Mouse (Mus musculus): ENCODE measurements around the gene Gm10234. TPM values are rescaled to one million over a fixed set of nuclear protein-coding genes. Genes with fewer than 3 reads are reported as not detected.

The Gm10234 gene
- polyA plus RNA-seq, 1 experiment from 2014 or later: not detected

DNA sequence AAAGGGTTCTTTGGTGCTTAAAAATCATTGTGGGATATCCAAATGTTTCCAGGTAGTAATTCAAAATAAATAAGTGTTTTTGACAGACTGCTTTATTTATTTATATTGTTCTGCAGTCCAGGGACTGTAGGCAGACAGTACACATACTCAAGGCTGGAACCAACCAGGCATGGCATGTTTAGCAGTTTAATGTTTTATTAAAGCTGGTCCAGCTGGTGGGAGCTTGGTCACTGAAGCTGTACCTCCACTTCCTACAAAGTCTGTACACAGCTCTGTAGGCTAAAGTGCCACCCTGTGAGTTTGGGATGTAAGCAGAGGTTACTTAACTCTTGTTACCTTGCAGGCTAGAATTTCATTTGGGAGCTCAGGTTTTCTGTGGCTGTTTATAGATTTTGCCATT is 27.5 kb downstream of the Gm10234 start:
- Histone ChIP-seq H3K4me3 (ENCODE audit: low read depth, low read length) (no peak overlapping the region), H3K4me2 (ENCODE audit: low read depth, low read length) (no peak overlapping the region), H3K4me1 (ENCODE audit: insufficient read depth) (no peaks in the 10 kb centered on the region), H3K9me3 (ENCODE audit: low read length) (no peaks in the 10 kb centered on the region), H3K27me3 (ENCODE audit: insufficient read depth, low read length) (no peaks in the 10 kb centered on the region), H3K36me3 (replicated peaks; ENCODE audit: insufficient read depth, low read length) (no peaks in the 10 kb centered on the region), H3K9ac (replicated peaks) (no peak overlapping the region), H3K27ac (ENCODE audit: low read depth) (no peak overlapping the region)
- ATAC-seq (no peak), DNase-seq (no peak)
- TF ChIP-seq CTCF (IDR thresholded peaks at IDR 0.05; ENCODE audit: low read depth): no peak

- H3K36me3 ChIP-seq (replicated peaks; ENCODE audit: insufficient read depth, low read length): no peaks in the 10 kb centered on the region
- H3K27me3 ChIP-seq (ENCODE audit: insufficient read depth, low read length): no peaks in the 10 kb centered on the region
- no peaks in the 10 kb centered on the region for H3K4me1 ChIP-seq (ENCODE audit: insufficient read depth)
- no peak for TF ChIP-seq CTCF (IDR thresholded peaks at IDR 0.05; ENCODE audit: low read depth)
- TF ChIP-seq EP300 (IDR thresholded peaks at IDR 0.05; ENCODE audit: low read depth): no peak
- 79% methylated on average over 7 of the region's 7 CpGs for WGBS (ENCODE audit: insufficient replicate concordance)
- ATAC-seq (no peak), DNase-seq (no peak)
- H3K4me3 ChIP-seq (ENCODE audit: low read depth, low read length): no peak overlapping the region
- no peak overlapping the region for H3K4me2 ChIP-seq (ENCODE audit: low read depth, low read length)
- no peak overlapping the region for H3K9ac ChIP-seq (replicated peaks)
- H3K9me3 ChIP-seq (ENCODE audit: low read length): no peaks in the 10 kb centered on the region
- no peak overlapping the region for H3K27ac ChIP-seq (ENCODE audit: low read depth)
Observed at GRCm38 (mm10) chr6:95353043-95353442, 31.1 kb downstream of the Gm10234 start.

DNA sequence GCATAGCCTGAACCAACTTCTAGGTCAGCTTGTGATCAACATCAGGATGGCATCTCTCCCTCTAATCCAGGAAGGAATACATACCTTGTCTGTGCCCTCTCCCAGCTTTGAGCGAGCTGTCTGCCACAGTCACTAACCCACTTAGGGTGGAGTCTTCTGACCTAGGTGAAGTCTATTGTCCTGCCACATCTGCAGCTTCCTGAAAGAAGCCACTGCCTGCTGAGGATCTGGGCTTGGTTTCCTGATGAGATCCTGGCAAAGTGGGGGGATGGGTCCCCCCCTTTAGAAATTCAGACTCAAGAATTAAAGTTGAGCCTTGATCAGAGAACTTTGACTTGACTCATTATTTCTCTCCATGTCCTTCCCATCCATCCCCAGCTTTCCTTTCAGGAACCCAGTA is 32.0 kb downstream of the Gm10234 start:
- TF ChIP-seq CTCF (IDR thresholded peaks at IDR 0.05; ENCODE audit: low read depth): no peak
- no peak for TF ChIP-seq EP300 (IDR thresholded peaks at IDR 0.05; ENCODE audit: low read depth)
- WGBS (ENCODE audit: insufficient replicate concordance): 63% methylated on average over 1 of the region's 1 CpGs

GRCm38 (mm10) chr6:95360084-95360483 is 38.2 kb downstream of the Gm10234 start:
- H3K36me3 ChIP-seq (replicated peaks; ENCODE audit: insufficient read depth, low read length): no peaks in the 10 kb centered on the region
- H3K9me3 ChIP-seq (ENCODE audit: low read length): no peaks in the 10 kb centered on the region
- no peak overlapping the region for H3K27ac ChIP-seq (ENCODE audit: low read depth)
- no peak for TF ChIP-seq EP300 (IDR thresholded peaks at IDR 0.05; ENCODE audit: low read depth)
- TF ChIP-seq CTCF (IDR thresholded peaks at IDR 0.05; ENCODE audit: low read depth): no peak
- H3K9ac ChIP-seq (replicated peaks): no peak overlapping the region
- H3K4me2 ChIP-seq (ENCODE audit: low read depth, low read length): no peak overlapping the region
- DNase-seq: no peak
- H3K4me3 ChIP-seq (ENCODE audit: low read depth, low read length): no peak overlapping the region
- no peaks in the 10 kb centered on the region for H3K4me1 ChIP-seq (ENCODE audit: insufficient read depth)
- 84% methylated on average over 5 of the region's 5 CpGs for WGBS (ENCODE audit: insufficient replicate concordance)
- no peak for ATAC-seq
- H3K27me3 ChIP-seq (ENCODE audit: insufficient read depth, low read length): no peaks in the 10 kb centered on the region

More for the DNA sequence above, 32.0 kb downstream of the Gm10234 start:
- no peaks in the 10 kb centered on the region for H3K27me3 ChIP-seq (ENCODE audit: insufficient read depth, low read length)
- H3K27ac ChIP-seq (ENCODE audit: low read depth): no peak overlapping the region
- no peaks in the 10 kb centered on the region for H3K4me1 ChIP-seq (ENCODE audit: insufficient read depth)
- H3K9me3 ChIP-seq (ENCODE audit: low read length): no peaks in the 10 kb centered on the region
- no peak overlapping the region for H3K9ac ChIP-seq (replicated peaks)
- ATAC-seq: no peak
- no peak for DNase-seq
- H3K4me2 ChIP-seq (ENCODE audit: low read depth, low read length): no peak overlapping the region
- no peak overlapping the region for H3K4me3 ChIP-seq (ENCODE audit: low read depth, low read length)
- no peaks in the 10 kb centered on the region for H3K36me3 ChIP-seq (replicated peaks; ENCODE audit: insufficient read depth, low read length)

DNA sequence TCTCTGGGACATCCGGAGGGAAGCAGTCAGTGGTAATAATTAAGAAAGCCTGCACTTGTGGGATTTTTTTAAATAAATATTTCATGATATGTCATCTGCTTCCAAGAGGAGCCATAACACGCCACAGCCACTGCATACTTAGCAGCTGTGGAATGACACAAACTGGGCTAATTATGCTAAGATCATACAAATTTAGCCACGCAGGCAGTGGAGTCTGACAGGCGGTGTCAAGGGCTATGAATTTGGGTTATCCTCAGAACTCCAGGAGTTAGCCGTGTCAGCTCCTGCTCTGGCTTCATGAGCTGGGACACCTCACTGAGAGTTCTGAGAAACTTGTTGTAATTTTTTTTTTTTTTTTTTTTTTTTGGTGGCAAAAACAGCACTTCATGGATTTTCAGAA is 40.8 kb downstream of the Gm10234 start:
- Histone ChIP-seq H3K9ac (replicated peaks) (no peak overlapping the region), H3K4me2 (ENCODE audit: low read depth, low read length) (no peak overlapping the region), H3K4me3 (ENCODE audit: low read depth, low read length) (no peak overlapping the region), H3K27ac (ENCODE audit: low read depth) (no peak overlapping the region), H3K4me1 (ENCODE audit: insufficient read depth) (no peaks in the 10 kb centered on the region), H3K36me3 (replicated peaks; ENCODE audit: insufficient read depth, low read length) (no peaks in the 10 kb centered on the region), H3K9me3 (ENCODE audit: low read length) (no peaks in the 10 kb centered on the region), H3K27me3 (ENCODE audit: insufficient read depth, low read length) (no peaks in the 10 kb centered on the region)
- DNase-seq: no peak
- no peak for ATAC-seq
- WGBS (ENCODE audit: insufficient replicate concordance): 72% methylated on average over 5 of the region's 5 CpGs
- TF ChIP-seq CTCF (IDR thresholded peaks at IDR 0.05; ENCODE audit: low read depth) (no peak), EP300 (IDR thresholded peaks at IDR 0.05; ENCODE audit: low read depth) (no peak)

DNA sequence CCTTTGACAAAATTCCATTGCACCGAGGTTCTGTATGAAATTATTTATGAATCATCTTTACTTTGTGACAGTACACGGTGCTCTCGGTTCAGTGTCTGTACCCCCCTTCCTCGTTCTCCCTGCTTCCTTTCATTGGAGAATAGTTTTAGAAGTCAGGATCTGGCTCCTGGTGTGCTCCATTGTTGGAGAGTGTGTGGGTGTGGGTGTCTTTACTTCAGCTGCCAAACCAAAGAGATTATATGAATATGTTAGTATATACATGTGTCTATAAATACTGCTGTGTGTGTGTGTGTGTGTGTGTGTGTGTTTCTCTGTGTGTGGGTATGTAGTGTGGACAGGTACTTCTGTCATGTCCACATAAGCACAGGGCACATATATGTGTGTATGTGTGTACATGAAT is 49.9 kb downstream of the Gm10234 start:
- Histone ChIP-seq H3K27ac (ENCODE audit: low read depth) (no peak overlapping the region), H3K9ac (replicated peaks) (no peak overlapping the region), H3K9me3 (ENCODE audit: low read length) (no peaks in the 10 kb centered on the region), H3K4me1 (ENCODE audit: insufficient read depth) (no peaks in the 10 kb centered on the region), H3K4me3 (ENCODE audit: low read depth, low read length) (no peak overlapping the region), H3K27me3 (ENCODE audit: insufficient read depth, low read length) (no peaks in the 10 kb centered on the region), H3K36me3 (replicated peaks; ENCODE audit: insufficient read depth, low read length) (no peaks in the 10 kb centered on the region), H3K4me2 (ENCODE audit: low read depth, low read length) (no peak overlapping the region)
- DNase-seq (no peak), ATAC-seq (no peak)
- no peak for TF ChIP-seq CTCF (IDR thresholded peaks at IDR 0.05; ENCODE audit: low read depth)
- TF ChIP-seq EP300 (IDR thresholded peaks at IDR 0.05; ENCODE audit: low read depth): no peak
- 74% methylated on average over 4 of the region's 4 CpGs for WGBS (ENCODE audit: insufficient replicate concordance)

Other genes starting within 250 kb of the Gm10234 start
- 1.1 and 1.2 TPM in 2 replicates for gene Kbtbd8, start 204.9 kb upstream of the Gm10234 start, polyA plus RNA-seq (2015; fragmentation: Nextera tagmentation; extraction: Ambion mirVana)

All from liver, postnatal 0 days (tissue).